Mouse (Mus musculus) ZHBTc4 (cell line): ENCODE data around the gene Ppp1r12b.

ENCODE experiments used
- DNase-seq: peaks from one replicate; pipeline ENCODE4 v3.0.0-alpha.2; 2011; ENCODE audit warnings: low read depth, low spot score

Gene Ppp1r12b

GRCm38 (mm10) chr1:134763250-134763649 lies 192.5 kb downstream of the Ppp1r12b start:
- DNase-seq: no peak

GRCm38 (mm10) chr1:134761534-134761933 lies 194.2 kb downstream of the Ppp1r12b start:
- no peak for DNase-seq

GRCm38 (mm10) chr1:134760642-134761041 lies 195.1 kb downstream of the Ppp1r12b start:
- no peak for DNase-seq

GRCm38 (mm10) chr1:134759133-134759532 lies 196.6 kb downstream of the Ppp1r12b start:
- DNase-seq: no peak

GRCm38 (mm10) chr1:134757230-134757629 lies 198.5 kb downstream of the Ppp1r12b start:
- DNase-seq: peak; percentile 32

GRCm38 (mm10) chr1:134756190-134756873 lies 199.4 kb downstream of the Ppp1r12b start:
- DNase-seq: no peak

- DNase-seq: no peak
Measured at GRCm38 (mm10) chr1:134755548-134756189, 200.1 kb downstream of the Ppp1r12b start.

GRCm38 (mm10) chr1:134754818-134755217 lies 200.9 kb downstream of the Ppp1r12b start:
- DNase-seq: no peak

GRCm38 (mm10) chr1:134753751-134754630 lies 201.8 kb downstream of the Ppp1r12b start:
- no peak for DNase-seq

GRCm38 (mm10) chr1:134752447-134752846 lies 203.3 kb downstream of the Ppp1r12b start:
- DNase-seq: no peak

GRCm38 (mm10) chr1:134749889-134750288 lies 205.9 kb downstream of the Ppp1r12b start:
- DNase-seq: no peak

- peak; percentile 80 for DNase-seq
Measured at GRCm38 (mm10) chr1:134747236-134748174, 208.2 kb downstream of the Ppp1r12b start.

- DNase-seq: peak; percentile 45
Measured at GRCm38 (mm10) chr1:134745648-134746047, 210.1 kb downstream of the Ppp1r12b start.

- DNase-seq: peak; percentile 35
Measured at GRCm38 (mm10) chr1:134741946-134742661, 213.6 kb downstream of the Ppp1r12b start.

GRCm38 (mm10) chr1:134741433-134741832 lies 214.3 kb downstream of the Ppp1r12b start:
- peak; percentile 78 for DNase-seq

- no peak for DNase-seq
Measured at GRCm38 (mm10) chr1:134737463-134737862, 218.3 kb downstream of the Ppp1r12b start.

GRCm38 (mm10) chr1:134733659-134734058 lies 222.1 kb downstream of the Ppp1r12b start:
- DNase-seq: no peak

- DNase-seq: no peak
Measured at GRCm38 (mm10) chr1:134727256-134727655, 228.5 kb downstream of the Ppp1r12b start.

- no peak for DNase-seq
Measured at GRCm38 (mm10) chr1:134726480-134726879, 229.3 kb downstream of the Ppp1r12b start.

GRCm38 (mm10) chr1:134725276-134725675 lies 230.5 kb downstream of the Ppp1r12b start:
- no peak for DNase-seq
